Mouse (Mus musculus): ENCODE data around the gene Ms4a2.

GRCm38 (mm10) chr19:11661562-11661961 lies 38.0 kb upstream of the Ms4a2 start:
- TF ChIP-seq GATA1 (IDR thresholded peaks at IDR 0.05; ENCODE audit: borderline replicate concordance, low read length) (no peak), FLI1 (IDR thresholded peaks at IDR 0.05; ENCODE audit: low read length) (no peak)
